Mouse (Mus musculus) layer of hippocampus, postnatal 36 days (tissue): Measurements from ENCODE around the gene Hltf. TPM values are rescaled to one million over a fixed set of nuclear protein-coding genes. Genes with fewer than 3 reads are reported as not detected.

Source experiments
- DNase-seq, 2 experiments: peaks; one replicate each; pipeline ENCODE4 v3.0.0; 2022
- total RNA-seq, 2 experiments: library from RNA; stranded (reverse); gene quantifications; 2 replicates each; pipeline ENCODE4 v1.2.3; 2021

The Hltf gene
- total RNA-seq, 2 experiments from 2014 or later, result 23.7 to 25.7 TPM

DNA sequence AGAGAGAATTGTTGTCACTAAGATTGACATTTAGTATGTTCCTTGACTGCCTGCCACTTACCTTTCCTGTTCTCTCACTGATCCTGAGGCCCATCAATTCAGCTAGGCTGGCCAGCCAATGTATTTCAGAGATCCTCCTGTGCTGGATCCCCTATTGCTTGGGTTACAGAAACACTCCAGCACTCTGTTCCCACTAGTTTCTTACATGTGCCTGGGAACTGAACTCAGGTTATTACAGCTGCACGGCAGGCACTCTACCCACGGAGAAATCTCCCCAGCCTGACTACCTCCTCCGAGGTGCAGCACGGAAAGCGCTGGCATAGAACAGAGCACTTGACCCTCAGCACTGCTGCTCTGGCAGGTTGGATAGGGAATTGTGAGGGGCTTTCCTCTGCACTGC, 90.0 kb downstream of the Hltf start:
- DNase-seq, result no peak

DNA sequence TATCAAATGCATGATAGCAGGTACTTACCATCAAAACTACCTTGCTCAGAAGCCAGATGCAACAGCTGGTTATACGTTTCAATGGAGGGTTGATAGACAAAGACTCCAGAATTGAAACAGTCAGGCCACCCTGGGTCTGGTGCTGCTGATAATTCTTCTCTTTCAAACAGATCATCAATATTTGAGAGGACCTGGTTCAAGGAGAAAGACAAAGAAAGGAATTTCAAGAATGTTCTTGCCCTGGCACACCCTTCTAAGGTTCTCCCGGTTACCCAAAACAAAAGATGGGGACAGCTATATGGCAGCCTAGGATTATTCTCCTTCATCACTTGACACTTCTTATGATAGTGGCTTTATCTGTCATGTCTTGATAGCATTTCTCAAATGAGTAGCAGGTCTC, 92.9 kb downstream of the Hltf start:
- DNase-seq, result no peak

DNA sequence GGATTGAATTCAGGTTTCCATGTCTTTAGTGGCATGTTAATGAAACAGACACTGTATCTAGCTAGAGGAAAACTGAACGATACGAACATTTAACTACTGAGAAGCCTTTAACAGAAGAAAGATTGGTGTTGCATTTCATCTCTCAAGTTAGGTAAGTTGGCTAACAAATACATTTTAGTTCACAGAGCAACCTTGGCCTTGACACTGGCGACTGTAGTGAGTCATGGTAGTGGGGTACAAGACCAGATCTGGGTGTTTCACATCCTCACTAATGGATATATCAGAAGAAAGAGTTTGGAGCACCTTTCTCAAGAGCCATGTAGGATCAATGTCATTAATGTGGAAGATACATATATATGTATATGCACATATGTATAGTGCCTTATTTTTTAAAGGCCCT, 94.0 kb downstream of the Hltf start:
- no peak for DNase-seq

DNA sequence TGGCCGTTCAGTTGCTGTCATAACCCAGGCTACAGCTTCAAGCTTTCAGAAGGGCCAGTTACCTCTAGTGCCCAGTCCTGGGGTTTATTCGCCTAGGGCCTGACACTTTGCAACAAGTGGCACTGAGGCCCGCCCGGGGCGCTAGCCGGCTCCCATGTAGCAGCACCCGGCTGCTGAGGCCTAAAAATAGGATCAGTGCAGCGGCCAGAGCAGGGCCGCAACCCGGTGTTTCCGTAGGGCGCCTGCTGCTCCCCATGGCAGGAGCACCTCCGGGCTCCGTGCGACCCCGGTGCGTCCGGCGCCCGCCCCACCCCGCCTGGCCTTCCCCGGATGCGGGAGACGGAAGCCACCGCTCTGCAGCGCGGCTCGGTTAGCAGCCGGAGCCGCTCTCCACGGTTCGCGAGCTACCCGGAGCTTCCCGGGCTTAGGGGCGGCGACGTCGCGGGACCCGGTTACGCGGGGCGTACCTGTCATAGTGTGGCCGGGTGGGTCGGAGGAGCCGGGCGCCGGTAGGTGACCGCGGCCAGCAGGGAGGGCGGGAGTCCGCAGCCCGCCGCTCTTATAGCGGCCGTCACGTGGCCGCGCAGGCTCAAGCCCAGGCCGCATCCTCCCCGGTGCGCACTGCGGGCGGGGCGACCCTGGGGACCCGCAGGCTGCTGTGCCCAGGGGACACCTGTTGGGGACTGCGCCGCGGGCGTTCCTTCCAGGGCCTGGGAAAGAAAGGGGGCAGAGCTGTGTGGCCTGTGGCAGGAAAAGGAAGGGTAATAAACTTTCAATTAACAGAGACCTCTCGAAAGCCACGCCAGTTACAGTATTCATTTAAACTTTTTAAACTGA, 97.1 kb downstream of the Hltf start, which contains the start of gene Gyg:
Gene Gyg, minus strand, starts transcription at position 787 of the 837 bp plus-strand sequence.
- DNase-seq, result peak; percentile 47 to 55

DNA sequence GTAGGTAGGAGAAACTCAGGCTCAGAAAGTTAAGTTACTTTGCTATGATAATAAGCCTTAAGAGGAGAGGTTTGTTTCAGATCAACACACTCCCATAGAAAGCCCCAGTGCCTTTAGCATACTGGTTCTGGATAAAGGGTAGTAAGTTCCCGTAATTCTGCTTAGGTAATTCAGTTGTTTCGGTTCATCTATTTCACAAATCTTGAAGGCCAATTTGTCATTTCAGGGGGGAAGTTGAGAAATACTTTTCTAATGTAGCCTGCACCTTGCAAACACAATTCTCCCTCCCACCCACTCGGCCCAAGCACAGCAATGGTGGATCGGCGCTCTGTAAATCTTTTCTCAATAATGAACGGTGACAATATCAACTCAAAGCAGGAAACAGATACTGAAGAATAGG, 97.9 kb downstream of the Hltf start:
- DNase-seq, result no peak

DNA sequence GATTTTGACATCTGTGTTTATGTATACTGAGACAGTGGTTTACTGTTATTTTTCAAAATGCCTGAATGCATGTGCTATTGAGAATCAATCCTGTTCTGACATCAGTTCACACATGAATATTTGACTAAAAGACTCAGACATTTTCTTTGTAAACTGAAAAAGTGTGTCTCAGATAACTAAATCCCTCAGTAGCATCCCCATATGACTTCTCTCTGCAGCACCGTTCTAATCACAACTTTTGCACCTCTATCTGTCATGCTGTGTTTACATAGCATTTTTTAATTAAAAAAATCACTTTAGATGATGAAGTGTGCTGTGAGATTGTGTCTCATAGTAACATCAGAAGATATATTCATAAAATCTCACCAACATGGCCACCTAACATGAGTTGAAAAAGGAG, 109.9 kb downstream of the Hltf start:
- no peak for DNase-seq

Other genes starting within 250 kb of the Hltf start
- gene Cp, start 100.8 kb upstream of the Hltf start, total RNA-seq, result 10 to 100 TPM in 1 of 2 experiments, 1 to 10 TPM in 1; 7.1 to 14.0 TPM
- 10 to 100 TPM; 20.5 to 22.0 TPM for gene Hps3, start 22.5 kb upstream of the Hltf start, total RNA-seq
- 10 to 100 TPM; 44.1 to 46.9 TPM for gene Gyg, start 97.5 kb downstream of the Hltf start, total RNA-seq
- under 1 TPM; 0.40 to 0.96 TPM for gene Cpa3, start 184.4 kb downstream of the Hltf start, total RNA-seq
- not detected for gene Cpb1, start 217.9 kb downstream of the Hltf start, total RNA-seq